Mouse (Mus musculus) adrenal gland, postnatal 10 days (tissue): Measurements from ENCODE around the gene Depp1. TPM values are rescaled to one million over a fixed set of nuclear protein-coding genes. Genes with fewer than 3 reads are reported as not detected.
"Not testable (repeated sequence)": the region's sequence is repeated elsewhere in the genome, so short reads cannot be mapped to it uniquely, and the experiment has no call there.

Experiments
- DNase-seq: peaks from one replicate; pipeline ENCODE4 v3.0.0; 2021; ENCODE audit warnings: mixed read lengths
- long read RNA-seq, 2 experiments: library from polyadenylated mRNA; stranded (forward); transcript quantifications; one replicate each; pipeline ENCODE4 v2.0.0; 2021
- total RNA-seq, 2 experiments: library from RNA; stranded (reverse); gene quantifications; 2 replicates each; pipeline ENCODE4 v1.2.3; 2021

Depp1 gene
- total RNA-seq: 100 to 1,000 TPM in 1 of 2 experiments, 10 to 100 TPM in 1; 27.8 to 111 TPM
- long read RNA-seq, experiment 1, transcript Depp1-202 (2 exons, 1,317 nt): minor isoform, 16 of 133 reads
- long read RNA-seq, experiment 1, transcript Depp1-201 (2 exons, 1,339 nt): major isoform, 91 of 133 reads
- long read RNA-seq, experiment 1, partial matches to known transcripts: 0 of 133 reads
- long read RNA-seq, experiment 1, other reads (novel, unspliced or antisense): 26 of 133 reads
- long read RNA-seq, experiment 2, transcript Depp1-201 (2 exons, 1,339 nt): major isoform, 32 of 44 reads
- long read RNA-seq, experiment 2, transcript Depp1-202 (2 exons, 1,317 nt): minor isoform, 11 of 44 reads
- long read RNA-seq, experiment 2, partial matches to known transcripts: 0 of 44 reads
- long read RNA-seq, experiment 2, other reads (novel, unspliced or antisense): 1 of 44 reads

DNA sequence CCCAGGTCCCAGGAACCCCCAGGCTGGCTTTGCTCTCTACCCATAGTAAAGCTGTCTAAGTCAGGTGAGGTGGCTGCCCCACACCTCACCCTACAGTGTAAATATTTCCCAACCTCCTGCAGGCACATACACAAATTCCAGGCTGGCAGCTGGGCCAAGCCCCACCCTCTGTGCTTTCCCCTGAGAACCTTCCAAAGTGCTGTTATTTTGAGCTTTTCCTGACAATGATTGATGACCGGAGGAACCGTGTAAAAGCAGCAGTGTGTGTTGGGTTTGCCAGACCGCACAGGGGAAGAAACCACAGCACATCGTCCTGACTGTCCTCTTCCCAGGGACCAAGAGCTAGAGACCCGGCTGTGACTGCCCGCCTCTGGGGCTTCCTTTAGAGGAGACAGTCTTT, at the start of gene Depp1:
Depp1 (plus strand) TSS at position 204 of the 400 bp plus-strand sequence.
- DNase-seq: peak; percentile 71

DNA sequence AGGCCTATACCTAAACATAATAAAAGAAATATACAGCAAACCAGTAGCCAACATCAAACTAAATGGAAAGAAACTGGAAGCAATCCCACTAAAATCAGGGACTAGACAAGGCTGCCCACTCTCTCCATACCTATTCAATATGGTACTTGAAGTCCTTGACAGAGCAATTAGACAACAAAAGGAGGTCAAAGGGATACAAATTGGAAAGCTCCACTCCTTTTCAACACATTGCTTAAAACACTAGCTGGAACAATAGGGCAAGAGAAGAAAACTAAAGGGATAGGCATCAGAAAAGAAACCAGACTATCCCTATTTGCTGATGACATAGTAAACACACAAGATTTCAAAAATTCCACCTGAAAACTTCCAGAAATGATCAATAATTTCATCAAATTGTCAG, 49.4 kb upstream of the Depp1 start:
- DNase-seq: not testable (repeated sequence)

DNA sequence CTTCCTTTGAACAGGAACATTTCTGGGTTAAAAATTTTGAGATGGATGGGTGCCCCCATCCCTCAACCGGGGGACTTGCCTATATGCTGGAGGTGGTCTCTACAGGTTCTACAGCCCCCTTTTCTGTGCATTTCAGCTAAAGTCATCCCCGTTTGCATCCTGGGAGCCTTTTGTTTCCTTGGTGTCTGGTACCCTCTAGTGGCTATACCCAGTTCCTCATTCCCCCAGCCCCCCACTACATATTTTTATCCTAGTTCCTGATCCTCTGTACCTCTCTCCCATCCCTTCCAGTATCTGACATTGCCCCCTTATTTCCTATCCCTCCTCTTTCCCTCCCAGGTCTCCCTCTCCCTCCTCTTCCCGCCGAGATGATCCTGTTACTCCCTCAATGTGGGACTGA, 43.2 kb upstream of the Depp1 start:
- DNase-seq: no peak

DNA sequence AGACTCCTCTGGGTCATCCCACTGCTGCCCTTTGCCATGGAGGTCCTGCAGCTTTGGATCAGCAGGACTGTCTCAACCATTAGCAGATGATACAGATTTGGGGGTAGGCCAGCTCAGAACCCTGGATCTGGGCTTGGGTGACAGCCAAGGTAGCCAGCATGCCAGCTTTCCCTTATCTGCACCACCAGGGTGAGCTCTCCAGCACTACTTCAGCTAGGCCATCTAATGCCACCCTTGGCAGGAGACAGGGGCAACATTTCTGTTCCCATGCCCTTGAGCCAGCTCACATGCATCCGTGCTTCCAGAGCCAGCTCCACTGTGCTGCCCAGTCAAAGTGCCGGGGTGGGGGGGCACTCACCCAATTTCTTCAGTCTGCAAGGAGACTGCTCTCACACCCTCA, 34.7 kb upstream of the Depp1 start:
- DNase-seq: no peak

DNA sequence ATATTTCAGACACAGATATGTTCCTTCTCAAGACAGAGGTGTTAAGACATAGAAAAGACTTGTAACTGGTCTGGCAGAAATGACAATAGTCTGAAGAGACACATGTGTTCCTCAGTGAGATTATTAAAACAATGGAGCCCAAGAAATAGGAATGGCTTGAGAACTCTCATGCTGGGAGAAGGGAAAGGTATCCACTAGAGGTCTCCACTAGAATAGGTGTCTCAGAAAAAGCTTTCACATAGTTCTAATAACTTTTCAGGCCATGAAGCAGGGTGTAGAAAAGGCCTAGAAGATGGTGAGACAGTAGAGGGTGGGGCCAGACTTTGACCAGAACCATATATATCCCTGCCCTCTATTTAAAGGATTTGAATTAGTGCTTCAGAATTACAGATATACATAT, 32.3 kb upstream of the Depp1 start:
- no peak for DNase-seq

DNA sequence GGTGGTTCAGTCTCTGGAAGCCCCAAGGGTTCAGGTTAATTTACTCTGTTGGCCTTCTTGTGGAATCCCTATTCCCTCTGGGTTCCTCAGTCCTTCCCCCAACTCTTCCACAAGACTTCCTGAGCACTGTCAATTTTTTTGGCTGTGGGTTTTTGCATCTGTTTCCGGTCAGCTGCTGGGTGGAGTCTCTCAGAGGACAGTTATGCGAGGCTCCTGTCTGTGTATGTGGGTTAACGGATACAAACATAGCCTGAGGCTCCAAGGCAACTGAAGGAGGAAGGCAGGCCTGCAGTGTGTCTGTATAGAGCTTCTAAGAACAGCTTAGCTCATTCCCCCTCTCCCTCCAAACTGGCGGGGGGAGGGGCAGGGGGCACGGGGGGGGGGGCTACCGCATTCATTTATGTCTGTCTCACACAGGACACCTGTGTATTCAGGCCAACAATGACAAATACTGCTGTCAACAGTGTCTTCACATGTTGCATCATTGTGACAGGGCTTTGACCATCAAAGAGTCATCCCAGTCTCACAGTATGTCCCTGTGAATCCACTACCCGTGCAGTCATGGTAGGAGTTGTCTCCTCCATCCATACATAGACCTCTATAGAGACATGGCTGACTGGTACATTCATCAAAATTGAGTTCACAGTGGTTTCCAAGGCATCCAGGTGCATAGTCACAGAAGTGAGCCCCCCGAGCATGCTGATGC, 28.9 kb upstream of the Depp1 start:
- no peak for DNase-seq

DNA sequence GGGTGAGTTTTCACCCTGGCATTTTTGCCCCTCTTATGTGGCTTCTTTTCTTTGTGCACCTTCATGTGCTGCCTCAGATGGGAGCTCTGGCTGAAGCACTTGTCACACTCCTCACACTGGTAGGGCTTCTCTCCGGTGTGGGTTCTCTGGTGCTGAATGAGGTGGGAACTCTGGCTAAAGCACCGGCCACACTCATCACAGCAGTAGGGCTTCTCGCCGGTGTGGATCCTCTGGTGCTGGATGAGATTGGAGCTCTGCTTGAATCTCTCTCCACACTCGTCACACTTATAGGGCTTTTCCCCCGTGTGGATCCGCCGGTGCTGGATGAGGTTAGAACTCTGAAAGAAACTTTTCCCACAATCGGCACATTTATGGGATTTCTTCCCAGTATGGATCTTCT, 24.0 kb upstream of the Depp1 start:
- DNase-seq: not testable (repeated sequence)

DNA sequence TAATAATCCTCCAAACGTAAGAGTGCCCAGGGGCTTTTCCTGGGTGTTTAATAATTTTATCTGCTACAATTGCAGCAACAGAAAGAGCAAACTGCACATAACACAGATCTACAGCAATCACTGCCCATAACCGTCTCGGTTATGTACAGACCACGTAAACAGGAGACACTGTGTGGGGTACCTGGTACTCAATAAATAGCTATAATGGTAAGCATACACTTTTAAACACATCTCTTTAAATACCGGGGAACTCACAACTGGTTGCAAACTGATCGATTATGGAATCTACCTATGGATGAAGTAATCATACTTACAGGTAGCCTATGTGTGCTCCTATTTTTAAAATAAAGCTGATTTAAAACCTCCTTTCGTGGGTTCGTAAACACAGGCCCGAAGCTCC, 22.3 kb upstream of the Depp1 start:
- no peak for DNase-seq

DNA sequence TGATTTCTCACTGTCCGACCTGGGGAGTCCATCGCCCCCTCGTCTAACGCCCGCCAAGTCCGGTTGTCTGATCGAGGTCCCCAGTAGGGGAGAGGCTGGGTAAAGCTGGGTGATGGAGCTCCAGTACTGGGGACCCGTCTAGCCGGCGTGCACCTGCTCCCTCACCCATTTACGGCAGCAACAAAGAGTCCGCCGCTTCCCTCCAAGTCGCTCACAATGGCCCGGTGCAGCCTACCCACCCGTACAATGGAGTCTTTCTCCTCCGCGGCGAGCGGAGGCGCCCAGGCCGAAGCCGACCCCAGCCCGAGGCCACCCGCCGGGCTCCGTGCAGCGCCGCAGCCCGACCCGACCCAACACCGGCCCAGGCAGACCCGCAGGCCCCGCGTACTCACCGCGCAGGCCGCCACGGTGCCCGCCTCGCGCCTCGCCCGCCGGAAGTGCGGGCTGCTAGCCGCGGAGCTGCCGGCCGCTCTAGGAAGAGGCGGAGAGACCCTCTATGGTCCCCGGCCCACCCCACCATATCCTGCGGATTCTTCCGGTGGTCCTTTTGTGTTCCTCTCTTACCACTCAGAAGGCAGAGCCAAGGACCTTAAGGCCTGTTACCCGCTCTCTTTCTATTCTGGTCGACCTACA, 21.8 kb upstream of the Depp1 start, which contains the start of gene Zfp422:
Zfp422 (minus strand) TSS at position 461 of the 633 bp plus-strand sequence.
- peak; percentile 82 for DNase-seq

- DNase-seq: no peak
Measured at GRCm38 (mm10) chr6:116629766-116630165, 20.6 kb upstream of the Depp1 start.

DNA sequence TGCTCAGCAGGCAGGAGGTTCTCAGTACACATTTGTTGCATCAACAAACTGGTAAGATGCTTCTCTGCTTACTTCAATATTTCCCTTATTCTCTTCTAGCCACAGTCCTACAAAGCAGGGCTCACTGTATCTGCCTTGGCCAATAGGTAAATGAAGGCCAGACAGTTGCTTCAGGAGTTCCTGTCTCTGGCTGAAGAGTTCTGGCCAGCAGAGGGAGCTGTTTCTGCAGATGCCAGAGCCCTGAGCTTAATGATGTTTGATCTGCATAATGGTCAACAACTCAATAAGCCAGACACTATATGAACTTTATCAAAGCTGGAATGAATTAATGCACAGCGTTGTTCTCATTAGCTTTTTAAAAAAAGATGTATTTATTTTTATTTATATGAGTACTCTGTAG, 18.3 kb upstream of the Depp1 start:
- peak; percentile 87 for DNase-seq

DNA sequence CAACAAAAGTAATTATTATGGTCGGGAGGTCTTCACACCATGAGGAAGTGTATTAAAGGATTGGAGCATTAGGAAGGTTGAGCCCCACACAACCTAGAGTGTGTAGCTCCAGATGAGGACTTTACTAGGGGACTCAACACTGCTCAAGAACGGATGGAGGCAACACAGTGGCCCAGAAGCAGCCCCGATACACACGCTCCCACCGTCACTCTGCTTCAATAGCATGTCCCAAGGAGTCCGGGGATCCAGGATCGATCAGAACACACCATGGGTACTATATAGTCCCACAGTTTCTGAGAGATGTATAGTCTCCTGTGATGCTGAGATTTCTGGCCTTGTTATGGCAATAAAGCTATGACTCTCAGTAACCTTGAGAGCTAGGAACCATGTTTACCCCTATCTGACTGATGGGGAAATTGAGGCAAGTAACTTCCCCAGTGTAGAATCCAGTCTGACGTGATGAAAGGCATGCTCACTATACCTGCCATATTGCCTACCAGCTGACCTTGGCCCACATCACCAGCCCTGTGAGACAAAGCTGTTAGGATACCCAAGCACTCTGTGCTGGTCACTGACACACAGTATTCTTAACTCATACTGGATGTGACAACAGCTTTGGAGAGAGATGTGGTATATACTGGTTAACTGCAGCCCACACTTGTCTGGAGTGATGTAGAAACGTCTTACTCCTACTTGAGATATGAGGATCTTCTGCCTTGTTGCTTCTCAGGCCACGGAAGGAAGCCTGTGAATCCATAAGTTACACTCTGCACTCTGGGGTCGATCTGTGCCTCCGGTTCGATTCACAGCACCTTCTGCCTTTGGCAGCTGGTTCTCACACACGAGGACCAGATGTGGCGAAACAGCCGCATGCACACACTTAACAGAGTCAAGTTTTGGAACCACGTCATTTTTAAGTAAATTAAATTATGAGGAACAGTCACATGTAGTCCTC, 16.4 kb upstream of the Depp1 start:
- DNase-seq: no peak

DNA sequence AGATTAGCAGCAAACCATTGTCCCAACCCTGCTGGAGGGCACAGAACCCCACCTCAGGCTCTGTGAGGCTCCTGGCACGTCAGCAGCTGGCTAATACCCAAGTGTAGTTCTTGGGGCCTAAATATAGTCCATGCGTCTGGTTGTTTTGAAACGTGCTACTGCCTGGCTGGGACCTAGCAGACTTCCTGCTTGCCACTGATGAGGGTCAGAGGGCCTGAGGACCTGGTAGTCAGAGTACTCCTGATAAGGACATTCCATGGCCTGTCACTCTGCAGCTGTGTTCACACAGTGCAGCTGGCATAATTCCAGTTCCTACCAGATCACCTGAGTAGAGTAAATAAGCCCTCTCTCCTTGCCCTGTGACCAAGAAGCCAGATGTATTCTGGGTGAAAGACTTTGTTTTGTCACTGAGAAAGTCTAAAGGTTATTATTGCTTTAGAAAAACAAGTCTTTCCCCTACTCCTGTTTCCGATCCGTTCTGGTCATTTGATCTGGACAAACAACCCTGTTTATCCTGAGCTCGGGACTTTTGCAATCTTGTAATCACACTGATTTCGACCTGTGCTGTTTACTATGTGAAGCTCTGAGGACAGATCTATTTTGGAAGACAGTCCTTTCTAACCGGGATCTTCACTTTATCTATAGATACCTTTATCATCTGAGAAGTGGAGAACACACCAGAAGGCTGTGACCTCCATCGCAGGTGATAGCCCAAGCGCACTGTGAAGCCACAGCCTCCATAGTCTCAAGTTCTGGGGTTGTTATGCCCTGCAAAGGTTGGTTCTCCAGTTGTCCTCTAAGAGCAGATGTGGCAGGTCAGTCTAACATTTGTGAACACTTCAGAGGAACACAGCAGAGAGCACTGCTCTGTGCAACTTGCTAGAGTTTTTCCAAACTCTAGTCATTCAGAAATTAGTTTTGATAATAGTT, 14.9 kb upstream of the Depp1 start:
- DNase-seq: peak; percentile 79

GRCm38 (mm10) chr6:116636581-116637235, 13.7 kb upstream of the Depp1 start:
- no peak for DNase-seq

GRCm38 (mm10) chr6:116637496-116637895, 12.9 kb upstream of the Depp1 start:
- DNase-seq: peak; percentile 56

GRCm38 (mm10) chr6:116638871-116639270, 11.5 kb upstream of the Depp1 start:
- no peak for DNase-seq

- DNase-seq: no peak
Measured at GRCm38 (mm10) chr6:116639663-116640062, 10.7 kb upstream of the Depp1 start.

DNA sequence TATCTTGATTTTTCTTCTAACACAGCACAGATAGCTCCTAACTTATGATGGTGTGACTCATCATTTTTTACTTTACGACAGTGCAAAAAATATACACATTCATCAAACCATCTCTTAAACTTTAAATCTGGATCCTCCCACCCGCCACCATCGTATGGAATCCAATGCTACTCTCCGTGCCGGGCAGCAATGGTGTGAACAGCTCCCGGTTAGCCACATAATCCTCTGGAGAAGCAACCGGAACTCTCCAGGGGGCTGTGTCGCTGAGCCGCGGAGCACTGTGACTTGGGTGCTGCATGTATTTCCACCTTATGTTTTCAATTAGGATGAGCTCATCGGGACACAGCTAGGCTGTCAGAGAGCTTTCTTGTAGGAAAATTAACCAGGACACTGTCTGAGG, 7.5 kb upstream of the Depp1 start:
- DNase-seq: no peak

DNA sequence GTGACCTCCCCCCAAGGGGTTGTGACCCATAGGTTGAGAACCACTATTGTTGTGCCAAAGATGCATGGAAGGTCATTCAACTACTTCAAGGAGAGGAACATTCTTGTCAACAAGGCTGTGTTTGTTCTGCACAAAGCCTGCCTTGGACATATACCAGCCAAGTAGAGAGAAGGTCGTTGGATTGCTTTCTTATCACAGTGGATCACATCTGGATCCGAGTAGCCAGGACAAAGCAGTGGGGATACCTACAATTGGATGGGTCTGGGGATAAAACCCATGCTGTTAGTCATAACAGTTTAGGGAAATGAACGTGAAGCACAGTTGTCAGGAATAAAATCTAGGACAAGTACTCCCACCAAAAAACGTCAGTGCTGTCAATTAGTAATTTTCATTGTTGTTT, 6.5 kb upstream of the Depp1 start:
- DNase-seq: no peak

GRCm38 (mm10) chr6:116644335-116644734, 6.1 kb upstream of the Depp1 start:
- DNase-seq: no peak
